Mouse (Mus musculus) cerebellum, adult 2 months (tissue): Measurements from ENCODE around the gene Ndufc2.

ENCODE experiments used
- CTCF ChIP-seq: fragments of 200-500 bp; IDR thresholded peaks from 2 replicates; pipeline ENCODE4 v1.5.1; 2011; ENCODE audit warnings: low read depth, mild to moderate bottlenecking, control low read depth, low read length, moderate library complexity, borderline replicate concordance; ENCODE audit not compliant: insufficient read depth
- POLR2A ChIP-seq: fragments of 200-500 bp; IDR thresholded peaks from 2 replicates; pipeline ENCODE4 v1.6.1; 2011; ENCODE audit warnings: low read length, control low read depth, borderline replicate concordance; ENCODE audit not compliant: insufficient read depth

DNA sequence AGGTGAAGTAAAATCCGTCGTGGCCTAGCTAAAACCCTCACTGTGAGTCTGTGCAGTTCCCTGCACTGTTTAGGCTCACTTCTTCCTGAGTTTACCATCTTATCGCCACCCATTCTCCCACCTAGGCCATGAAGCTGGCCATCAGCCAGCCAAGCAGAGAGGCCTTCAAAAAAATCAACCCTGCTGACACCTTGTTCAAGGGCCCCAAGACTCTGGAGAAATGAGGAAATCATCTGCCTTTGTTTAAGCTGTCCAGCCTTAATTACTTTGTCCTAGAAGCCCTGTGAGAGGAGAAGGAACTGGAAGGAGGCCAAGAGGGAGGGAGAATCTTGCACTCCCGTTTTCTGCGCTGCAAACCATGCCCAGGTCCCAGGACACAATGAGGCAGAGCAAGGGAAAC lies 43.5 kb upstream of the Ndufc2 start:
- TF ChIP-seq POLR2A, result no peak
- no peak for TF ChIP-seq CTCF
